Mouse (Mus musculus) cerebellum, postnatal 4 days (tissue): ENCODE data around the gene Sec1.

Experiments
- DNase-seq, 2 experiments: peaks; one replicate each; pipeline ENCODE4 v3.0.0; 2022; ENCODE audit warnings: low spot score in 2 of 2, mixed read lengths in 1 of 2

Sec1 gene

DNA sequence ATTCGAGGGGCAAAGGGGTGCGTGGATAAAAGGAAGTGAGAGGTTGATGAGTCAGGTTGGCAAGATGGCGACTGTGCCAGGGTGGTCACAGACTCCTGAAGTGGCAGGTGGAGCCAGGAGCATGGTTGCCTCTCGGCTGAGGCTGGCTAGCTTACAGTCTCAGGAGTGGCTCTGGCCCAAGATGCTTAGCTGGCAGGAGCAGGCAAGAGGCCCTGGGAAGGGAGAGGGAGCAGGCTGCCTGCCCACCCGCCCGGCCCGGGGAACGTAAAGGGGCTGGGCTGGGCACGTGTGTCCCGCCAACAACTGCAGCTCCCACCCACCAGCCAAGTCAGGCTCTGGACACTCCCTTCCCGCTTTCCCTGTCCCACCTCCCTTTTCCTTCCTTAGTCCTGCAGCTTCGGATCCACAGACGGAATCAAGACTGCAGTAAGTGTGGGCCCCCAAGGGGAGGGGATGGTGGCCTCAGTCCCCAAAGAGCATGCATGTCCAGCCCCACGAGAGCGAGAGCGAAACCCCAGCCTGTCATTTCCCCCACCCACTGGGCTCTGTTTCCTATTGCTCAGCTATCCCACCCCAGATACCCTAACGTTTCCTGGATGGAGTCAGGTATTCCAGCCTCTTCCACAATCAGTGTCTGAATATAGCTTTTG lies 52.7 kb downstream of the Sec1 start:
- DNase-seq = peak in 1 of 2 experiments; percentile 48

DNA sequence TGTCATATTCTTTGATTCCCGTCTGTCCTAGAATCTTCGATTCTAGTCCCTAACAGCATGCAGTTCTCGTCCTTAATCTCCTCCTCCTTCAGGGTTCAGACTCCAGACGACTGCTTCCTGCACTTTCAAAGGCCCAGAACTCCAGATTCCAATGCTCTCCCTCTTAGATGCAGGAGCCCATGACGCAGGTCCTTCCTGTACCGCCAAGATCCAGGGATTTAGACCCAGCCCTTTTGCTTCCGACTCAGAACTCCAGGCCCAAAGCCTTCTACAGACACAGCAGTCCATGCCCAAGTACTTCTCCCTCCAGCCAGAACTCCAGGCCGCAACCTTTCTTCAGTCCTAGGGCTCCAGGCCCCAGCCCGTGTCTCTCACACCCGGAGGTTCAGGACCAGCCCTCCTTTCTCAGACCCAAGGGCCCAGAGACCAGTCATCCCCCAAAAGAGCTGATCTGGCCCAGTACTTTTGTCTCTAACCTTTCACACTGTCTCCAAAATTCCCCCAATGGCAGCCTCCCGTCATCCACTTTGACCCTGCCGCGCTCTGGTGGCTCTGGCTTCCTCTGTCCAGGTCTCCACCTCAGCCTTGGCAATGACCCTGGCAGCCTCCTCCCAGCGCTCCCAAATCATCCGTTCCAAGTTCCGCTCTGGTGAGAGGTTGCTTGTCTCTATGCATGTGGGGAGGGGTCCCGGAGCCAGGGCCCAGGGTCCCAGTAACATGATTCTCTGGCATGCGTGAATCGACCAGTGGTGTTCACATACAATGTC lies 53.8 kb downstream of the Sec1 start:
- DNase-seq = no peak

DNA sequence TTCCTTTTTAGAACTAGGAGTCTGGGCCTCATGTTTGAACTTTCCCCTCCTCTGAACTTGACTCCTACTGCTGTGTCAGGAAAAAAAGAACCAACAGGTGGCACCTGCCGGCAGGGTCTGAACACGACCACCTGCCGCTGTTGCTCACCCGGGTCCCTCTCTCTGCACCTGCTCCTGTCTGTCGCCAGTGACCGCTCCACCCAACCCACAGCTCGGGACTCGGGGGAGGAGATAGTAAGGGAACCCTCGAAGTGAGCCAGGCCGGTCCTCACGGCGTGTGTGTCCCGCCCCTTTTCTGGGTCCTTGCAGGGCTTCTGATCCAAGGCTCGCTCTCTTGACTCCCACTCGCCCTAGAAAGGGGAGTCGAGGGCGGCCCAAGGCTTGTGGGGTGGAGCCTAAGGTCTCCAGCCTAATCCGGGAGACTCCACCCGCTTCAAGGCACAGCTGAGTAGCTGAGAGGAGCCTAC lies 54.6 kb downstream of the Sec1 start, which contains the start of gene Mamstr:
TSS of gene Mamstr (plus strand) at position 417 of the 467 bp plus-strand sequence.
- DNase-seq = no peak

DNA sequence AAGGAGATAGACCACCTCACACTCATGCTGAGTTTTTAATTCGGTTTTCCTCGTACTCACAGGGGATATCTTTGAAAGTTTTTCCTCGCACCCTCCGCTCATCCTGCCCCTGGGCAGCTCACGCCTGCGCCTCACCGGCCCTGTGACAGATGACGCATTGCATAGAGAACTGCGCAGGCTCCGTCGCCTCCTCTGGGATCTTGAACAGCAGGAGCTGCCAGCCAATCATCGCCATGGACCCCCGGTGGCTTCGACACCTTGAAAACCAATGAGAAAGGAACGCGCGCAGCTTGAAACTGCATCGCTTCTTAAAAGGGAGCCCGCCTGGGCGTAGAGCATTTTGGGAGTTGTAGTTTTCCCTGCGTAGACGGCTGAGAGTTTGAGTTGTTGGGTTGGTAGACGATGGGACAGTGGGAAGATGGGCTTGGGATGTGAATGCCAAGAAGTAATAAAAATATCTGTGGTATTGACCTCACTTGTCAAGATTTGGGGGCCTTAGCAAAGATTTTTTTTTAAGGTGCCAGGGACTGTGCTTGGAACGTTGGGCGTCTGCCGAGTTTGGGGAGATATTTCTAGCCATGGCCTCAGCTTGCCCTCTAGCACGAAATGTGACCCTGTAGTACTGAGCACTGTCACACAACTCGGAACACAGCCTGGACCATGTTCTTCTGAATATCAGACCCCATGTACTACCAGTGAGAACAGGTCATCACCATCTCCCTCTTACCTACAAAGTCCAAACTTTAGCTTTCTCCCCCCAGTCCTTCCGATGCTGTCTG lies 55.4 kb downstream of the Sec1 start:
- DNase-seq = peak; percentile 85 to 95

DNA sequence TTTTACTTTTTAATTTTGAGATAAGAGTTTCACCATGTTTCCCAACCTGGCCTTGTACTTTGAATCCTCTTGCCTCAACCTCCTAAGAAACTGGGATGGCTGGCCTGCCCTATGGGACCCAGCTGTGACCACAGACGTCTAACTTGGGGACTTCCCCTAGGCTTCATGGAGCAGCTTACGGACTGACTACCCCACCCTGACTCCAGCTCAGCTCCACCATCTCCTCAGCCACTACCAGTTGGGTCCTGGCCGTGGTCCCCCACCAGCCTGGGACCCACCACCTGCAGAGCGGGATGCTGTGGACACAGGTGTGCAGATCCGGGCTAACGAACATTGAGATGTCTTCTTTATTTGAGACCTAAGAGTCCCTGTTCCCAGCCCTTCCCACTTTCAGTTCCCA lies 56.5 kb downstream of the Sec1 start:
- DNase-seq = no peak

DNA sequence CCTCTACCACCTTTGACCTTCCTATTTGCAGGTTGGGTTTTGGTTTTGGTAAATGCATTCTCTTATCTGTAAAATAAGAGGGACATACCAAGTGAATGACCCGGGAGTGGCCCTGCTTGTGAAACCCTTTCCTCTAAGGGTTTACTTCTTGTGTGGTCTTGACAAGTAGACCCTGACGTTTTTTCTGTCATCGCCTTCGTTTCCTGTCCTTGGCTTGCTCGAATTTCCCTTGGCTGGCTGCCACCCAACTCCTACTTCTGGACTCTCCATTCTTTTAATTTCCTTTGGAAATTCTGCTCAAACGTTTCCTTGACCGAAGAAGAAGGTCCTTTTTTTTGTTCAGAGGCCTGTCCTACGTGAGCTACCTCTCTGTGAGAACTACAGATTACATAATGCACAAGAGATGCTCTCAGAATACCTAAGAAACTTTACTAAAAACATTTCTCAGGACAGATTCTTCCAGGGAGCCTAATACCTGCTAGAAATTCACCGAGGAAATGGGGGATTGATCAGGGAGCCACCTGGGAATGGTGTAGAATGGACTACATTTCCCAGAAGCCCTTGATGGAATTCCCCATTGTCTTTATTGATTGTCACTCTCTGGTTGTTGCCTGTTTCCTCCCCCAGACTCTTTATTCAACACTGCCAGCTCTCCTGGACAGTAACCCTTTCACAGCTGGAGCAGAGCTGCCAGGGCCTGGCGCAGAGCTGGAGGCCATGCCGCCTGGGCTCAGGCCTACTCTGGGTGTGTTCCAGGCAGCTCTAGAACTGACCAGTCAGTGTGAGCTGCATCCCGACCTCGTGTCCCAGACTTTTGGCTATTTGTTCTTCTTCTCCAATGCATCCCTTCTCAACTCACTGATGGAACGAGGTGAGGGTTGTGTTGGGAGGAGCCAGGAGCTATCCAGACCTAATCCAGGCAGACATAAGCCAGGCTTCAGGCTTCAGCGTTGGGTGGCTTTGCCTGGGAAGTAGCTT lies 58.2 kb downstream of the Sec1 start:
- DNase-seq = no peak

DNA sequence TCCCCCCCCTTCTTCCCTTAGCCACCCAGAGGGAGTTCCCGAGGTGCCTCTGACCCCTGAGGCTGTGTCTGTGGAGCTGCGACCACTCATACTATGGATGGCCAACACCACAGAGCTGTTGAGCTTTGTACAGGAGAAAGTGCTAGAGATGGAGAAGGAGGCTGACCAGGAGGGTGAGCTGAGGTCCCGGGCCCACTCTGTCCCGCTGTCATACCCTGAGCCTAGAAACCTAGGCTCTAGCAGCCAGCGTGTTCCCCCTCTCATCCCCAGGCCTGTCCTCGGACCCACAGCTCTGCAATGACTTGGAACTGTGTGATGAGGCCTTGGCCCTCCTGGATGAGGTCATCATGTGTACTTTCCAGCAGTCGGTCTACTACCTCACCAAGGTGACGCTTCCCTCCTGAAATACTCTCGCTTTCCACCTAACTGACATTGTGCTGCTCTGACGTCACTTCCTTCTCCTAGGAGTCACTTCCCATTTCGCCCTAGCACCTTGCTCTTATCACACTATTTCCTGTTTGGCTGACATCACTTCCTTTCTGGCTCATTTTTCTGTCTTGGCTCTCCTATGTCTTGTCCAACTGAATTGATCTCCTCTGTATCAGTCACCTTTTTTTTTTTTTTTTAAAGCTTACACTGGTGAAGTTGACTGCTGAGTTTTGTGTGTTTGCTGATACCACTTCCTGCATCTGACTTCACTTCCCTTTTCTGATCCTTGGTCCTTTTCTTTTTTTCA lies 59.1 kb downstream of the Sec1 start:
- no peak for DNase-seq

DNA sequence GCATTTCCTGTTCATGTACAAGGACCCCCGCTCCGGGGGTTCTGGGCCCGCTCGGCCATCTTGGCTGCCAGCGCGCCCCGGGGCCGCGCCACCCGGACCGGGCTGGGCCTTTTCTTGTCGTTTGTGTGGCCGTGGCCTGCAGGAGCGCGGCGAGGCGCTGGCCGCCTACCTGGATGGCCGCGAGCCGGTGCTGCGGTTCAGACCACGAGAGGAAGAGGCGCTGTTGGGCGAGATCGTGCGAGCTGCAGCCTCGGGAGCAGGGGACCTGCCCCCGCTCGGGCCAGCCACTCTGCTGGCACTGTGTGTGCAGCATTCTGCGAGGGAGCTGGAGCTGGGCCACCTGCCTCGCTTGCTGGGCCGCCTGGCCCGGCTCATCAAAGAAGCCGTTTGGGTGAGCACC lies 61.7 kb downstream of the Sec1 start:
- peak in 1 of 2 experiments; percentile 46 for DNase-seq

DNA sequence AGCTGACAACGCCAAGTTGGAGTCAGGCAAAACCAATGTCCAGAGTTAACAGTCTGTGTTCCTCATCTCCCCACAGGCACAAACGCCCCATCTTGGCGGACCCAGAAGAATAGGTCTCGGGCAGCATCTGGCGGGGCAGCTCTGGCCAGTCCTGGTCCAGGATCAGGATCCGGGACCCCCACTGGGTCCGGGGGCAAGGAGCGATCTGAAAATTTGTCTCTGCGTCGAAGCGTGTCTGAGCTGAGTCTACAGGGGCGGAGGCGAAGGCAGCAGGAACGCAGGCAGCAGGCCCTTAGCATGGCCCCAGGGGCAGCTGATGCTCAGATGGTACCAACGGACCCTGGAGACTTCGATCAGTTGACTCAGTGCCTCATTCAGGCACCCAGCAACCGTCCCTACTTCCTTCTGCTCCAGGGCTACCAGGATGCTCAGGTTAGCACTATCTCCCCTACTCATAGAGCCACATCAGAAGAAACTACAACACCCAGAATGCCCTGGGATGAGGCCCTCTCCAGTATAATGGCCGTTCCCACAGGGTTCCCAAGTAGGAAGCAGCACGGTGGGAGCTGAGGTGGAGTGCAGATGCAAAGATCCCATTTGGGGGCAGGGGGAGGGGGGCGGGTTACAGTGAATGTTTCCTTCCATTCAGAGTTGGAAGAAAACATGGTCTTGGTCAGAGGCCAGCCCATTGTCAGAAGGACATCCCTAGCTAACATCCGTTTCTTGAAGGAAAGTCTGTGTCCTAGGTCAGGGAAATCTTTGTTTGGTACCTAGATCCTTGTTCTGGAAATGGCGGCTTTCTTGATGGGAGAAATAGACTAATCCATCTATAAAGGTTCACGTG lies 63.9 kb downstream of the Sec1 start:
- DNase-seq = no peak

DNA sequence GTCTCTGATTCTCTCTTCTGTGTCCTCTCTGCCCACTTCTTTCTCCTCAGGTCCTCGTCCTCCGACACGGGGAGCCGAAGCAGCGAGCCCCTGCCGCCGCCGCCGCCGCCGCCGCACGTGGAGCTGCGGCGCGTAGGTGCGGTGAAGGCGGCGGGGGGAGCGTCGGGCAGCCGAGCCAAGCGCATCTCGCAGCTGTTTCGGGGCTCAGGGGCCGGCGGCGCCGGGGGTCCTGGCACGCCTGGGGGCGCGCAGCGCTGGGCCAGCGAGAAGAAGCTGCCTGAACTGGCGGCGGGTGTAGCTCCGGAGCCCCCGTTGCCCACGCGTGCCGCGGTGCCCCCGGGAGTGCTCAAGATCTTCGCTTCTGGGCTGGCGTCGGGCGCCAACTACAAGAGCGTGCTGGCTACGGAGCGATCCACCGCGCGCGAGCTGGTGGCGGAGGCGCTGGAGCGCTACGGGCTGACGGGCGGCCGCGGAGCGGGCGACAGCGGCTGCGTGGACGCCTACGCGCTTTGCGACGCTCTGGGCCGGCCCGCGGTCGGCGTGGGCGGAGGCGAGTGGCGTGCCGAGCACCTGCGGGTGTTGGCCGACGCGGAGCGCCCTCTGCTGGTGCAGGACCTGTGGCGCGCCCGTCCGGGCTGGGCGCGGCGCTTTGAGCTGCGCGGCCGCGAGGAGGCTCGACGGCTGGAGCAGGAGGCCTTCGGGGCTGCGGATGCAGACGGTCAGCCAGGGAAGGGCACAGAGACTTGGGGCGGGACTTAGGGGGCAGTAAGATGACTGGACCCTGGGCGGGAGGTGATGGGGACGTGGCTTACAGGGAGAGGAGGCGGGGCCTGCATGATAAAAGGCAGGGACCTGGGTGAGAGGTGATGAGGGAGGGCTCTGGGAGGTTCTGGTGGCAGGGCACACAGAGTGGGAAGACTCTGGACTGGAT lies 65.6 kb downstream of the Sec1 start:
- DNase-seq = peak; percentile 74 to 93
